Mouse (Mus musculus): ENCODE measurements at regions not wholly inside any gene's neighbourhood (a gene's known extent, or its start where the extent isn't known, plus 50 kb on each side); places are given as distances from the start of the nearest gene placed in this dataset.

- TF ChIP-seq CTCF (IDR thresholded peaks at IDR 0.05; ENCODE audit: extremely low read depth, insufficient read length, insufficient replicate concordance, low read depth, low read length) (no peak), POLR2A (IDR thresholded peaks at IDR 0.05; ENCODE audit: low read depth, low read length) (no peak)
Measured at GRCm38 (mm10) chr9:14041900-14042435, 214.5 kb downstream of the Fam76b start.

All from small intestine, adult 2 months (tissue).